Mouse (Mus musculus) intestine, embryonic 16.5 days (tissue): ENCODE data around the gene Stx19. TPM values are rescaled to one million over a fixed set of nuclear protein-coding genes. Genes with fewer than 3 reads are reported as not detected.

Experiments
- ATAC-seq: fragments of 200-750 bp; cut with Nextera tagmentation; 2 replicates; pipeline ENCODE4 v1.8.0; 2017; ENCODE audit warnings: moderate TSS enrichment, moderate library complexity
- H3K27ac ChIP-seq: fragments of 300-500 bp; sonication (generic); 2 replicates; pipeline ENCODE4 v1.5.1; 2014; ENCODE audit warnings: mild to moderate bottlenecking, low read length
- H3K27me3 ChIP-seq: fragments of 300-500 bp; sonication (generic); replicated peaks from 2 replicates; pipeline ENCODE4 v1.6.1; 2014; ENCODE audit warnings: low read length, control low read depth, mixed read lengths; ENCODE audit not compliant: control insufficient read depth, insufficient read depth
- H3K36me3 ChIP-seq: fragments of 300-500 bp; sonication (generic); 2 replicates; pipeline ENCODE4 v1.6.1; 2014; ENCODE audit warnings: low read length, control low read depth; ENCODE audit not compliant: control insufficient read depth, insufficient read depth
- H3K4me1 ChIP-seq: fragments of 300-500 bp; sonication (generic); 2 replicates; pipeline ENCODE4 v1.6.1; 2014; ENCODE audit warnings: low read length, control low read depth, mixed read lengths; ENCODE audit not compliant: control insufficient read depth, insufficient read depth
- H3K4me2 ChIP-seq: fragments of 300-500 bp; sonication (generic); 2 replicates; pipeline ENCODE4 v1.6.1; 2014; ENCODE audit warnings: low read depth, low read length, control low read depth
- H3K4me3 ChIP-seq: fragments of 300-500 bp; sonication (generic); 2 replicates; pipeline ENCODE4 v1.5.1; 2014; ENCODE audit warnings: mild to moderate bottlenecking, low read length
- H3K9ac ChIP-seq: fragments of 300-500 bp; sonication (generic); 2 replicates; pipeline ENCODE4 v1.6.1; 2014; ENCODE audit warnings: low read depth, low read length
- H3K9me3 ChIP-seq: fragments of 300-500 bp; sonication (generic); 2 replicates; pipeline ENCODE4 v1.6.1; 2016; ENCODE audit warnings: low read length, control low read depth; ENCODE audit not compliant: control insufficient read depth
- WGBS: fragments of 180-500 bp; shearing (Covaris S2); extraction: QIAGEN DNeasy Blood & Tissue Kit; methylation state at CpG from one replicate; pipeline ENCODE4 v1.1.7; 2014; 5-methylcytosine and 5-hydroxymethylcytosine counted together
- microRNA-seq: library from miRNA; unstranded; fragments of <30 nt; microRNA quantifications from one replicate; pipeline ENCODE4, GENCODE M21; 2016
- polyA plus RNA-seq: library from polyadenylated mRNA; unstranded; fragments of >200 nt; fragmentation: Nextera tagmentation; extraction: Ambion mirVana; gene quantifications from 2 replicates; pipeline ENCODE4 v1.2.1, GENCODE M21; 2015

Gene Stx19
- polyA plus RNA-seq, 1 experiment from 2014 or later = 0.45 TPM

DNA sequence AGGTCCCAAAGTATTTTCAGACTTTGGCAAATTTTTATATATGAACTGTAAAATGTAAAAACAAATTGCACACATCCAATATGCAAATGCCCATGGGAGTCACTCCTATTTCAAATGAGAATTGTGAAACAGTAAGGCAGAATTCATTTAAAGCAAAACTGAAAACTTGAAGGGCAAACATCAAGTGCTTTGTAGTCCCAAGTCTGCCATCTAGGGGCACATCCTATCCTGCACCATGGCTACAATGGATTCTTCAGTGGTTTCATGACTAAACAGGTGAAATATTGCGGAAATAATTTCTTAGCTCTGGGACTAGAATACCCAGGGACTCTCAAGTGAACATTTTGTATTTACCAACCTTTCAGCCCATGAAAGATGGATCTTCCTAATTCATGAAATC lies 43.5 kb downstream of the Stx19 start:
- Histone ChIP-seq H3K9me3 (no peaks in the 10 kb centered on the region), H3K9ac (no peak overlapping the region), H3K27ac (no peak overlapping the region), H3K27me3 (no peaks in the 10 kb centered on the region), H3K4me2 (no peak overlapping the region), H3K4me1 (no peaks in the 10 kb centered on the region), H3K4me3 (no peak overlapping the region), H3K36me3 (no peaks in the 10 kb centered on the region)
- ATAC-seq = no peak
- WGBS = 92% methylated on average over 1 of the region's 1 CpGs

DNA sequence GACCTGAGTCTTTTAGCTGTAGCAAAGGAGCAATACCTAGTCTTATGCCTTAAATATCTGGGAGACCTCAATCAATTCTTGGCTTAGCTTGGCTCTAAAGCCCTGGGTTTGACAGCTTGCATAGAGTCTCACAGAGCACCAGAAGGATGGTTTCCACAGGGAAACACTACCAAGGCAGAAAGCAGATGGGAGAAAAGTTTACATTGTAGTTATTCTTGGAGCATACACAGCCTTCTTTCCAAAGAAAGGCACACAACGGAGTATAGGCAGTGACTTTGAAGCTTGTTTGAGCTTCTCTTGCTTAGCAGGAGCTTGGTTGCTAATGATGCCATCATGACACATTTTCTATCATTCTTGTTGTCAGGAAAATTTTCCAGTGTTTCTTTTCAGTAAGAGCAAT lies 45.7 kb downstream of the Stx19 start:
- 65% methylated on average over 1 of the region's 1 CpGs for WGBS

DNA sequence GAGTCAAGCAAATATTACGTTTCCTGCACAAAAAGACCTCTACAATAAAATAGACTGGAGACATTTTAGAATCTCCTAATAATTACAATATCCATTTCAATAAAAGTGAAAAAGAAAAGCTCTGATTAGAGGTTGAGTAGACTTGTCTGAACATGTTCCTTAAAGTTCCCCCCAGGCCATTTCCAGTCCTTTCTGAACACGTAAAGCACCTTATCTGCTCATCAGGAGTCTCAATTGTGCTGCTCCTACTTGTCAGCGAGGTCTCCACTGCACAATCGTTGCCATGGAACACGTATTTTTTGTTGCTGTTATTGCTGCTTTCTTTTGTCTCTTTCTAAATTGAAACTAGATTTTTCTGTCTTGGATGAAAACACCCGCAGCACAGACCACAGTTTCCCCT lies 47.0 kb downstream of the Stx19 start:
- Histone ChIP-seq H3K27ac (no peak overlapping the region), H3K4me3 (no peak overlapping the region), H3K9me3 (no peaks in the 10 kb centered on the region), H3K9ac (no peak overlapping the region), H3K36me3 (no peaks in the 10 kb centered on the region), H3K4me1 (no peaks in the 10 kb centered on the region), H3K4me2 (no peak overlapping the region), H3K27me3 (no peaks in the 10 kb centered on the region)
- ATAC-seq = no peak
- 78% methylated on average over 6 of the region's 6 CpGs for WGBS

More for the DNA sequence above, 45.7 kb downstream of the Stx19 start:
- H3K4me2 ChIP-seq = no peak overlapping the region
- no peak for ATAC-seq
- no peaks in the 10 kb centered on the region for H3K36me3 ChIP-seq
- H3K9ac ChIP-seq = no peak overlapping the region
- H3K4me1 ChIP-seq = no peaks in the 10 kb centered on the region
- H3K4me3 ChIP-seq = no peak overlapping the region
- no peak overlapping the region for H3K27ac ChIP-seq
- H3K27me3 ChIP-seq = no peaks in the 10 kb centered on the region
- no peaks in the 10 kb centered on the region for H3K9me3 ChIP-seq

DNA sequence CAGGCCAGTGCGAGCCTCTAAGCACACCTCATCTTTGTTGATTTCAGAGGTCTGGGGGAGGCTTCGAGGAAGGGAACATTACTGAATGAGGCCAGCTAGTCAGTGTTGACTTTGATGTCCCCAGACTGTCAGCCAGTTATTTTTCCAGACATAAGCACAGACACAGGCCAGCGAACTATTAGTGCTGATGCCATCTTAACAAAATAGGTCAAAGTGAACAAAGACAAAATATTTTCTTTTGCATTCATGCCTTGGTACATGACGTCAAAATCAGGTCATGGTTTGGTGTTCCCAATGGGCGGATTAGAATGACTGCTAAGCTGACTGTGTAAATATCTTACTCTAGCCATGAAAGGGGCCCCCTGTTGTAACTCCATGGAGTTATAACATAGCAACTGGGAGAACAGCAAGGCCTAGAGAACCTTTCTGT lies 58.2 kb downstream of the Stx19 start:
- no peaks in the 10 kb centered on the region for H3K36me3 ChIP-seq
- ATAC-seq = no peak

DNA sequence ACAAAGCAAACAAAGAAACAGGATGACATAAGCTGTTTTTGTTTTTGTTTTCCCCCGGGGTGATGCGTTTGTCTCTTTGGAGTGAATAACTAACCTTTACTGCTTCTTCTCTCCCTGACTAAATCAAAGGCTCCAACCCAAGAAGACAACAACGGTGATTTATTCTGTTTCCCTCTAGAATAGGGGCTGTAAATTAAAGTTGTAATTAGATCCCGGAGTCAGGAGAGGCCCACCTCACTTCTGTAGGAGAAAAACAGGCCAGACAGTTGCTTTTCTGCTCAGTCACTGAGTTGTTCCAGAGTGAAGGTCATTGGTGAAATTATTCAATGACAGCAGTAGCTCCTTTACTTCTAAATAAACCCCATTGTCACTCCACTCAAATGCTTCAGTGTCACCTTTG lies 58.7 kb downstream of the Stx19 start:
- no peak overlapping the region for H3K27ac ChIP-seq
- no peaks in the 10 kb centered on the region for H3K36me3 ChIP-seq
- H3K9ac ChIP-seq = no peak overlapping the region
- no peak for ATAC-seq
- 45% methylated on average over 4 of the region's 4 CpGs for WGBS
- H3K4me2 ChIP-seq = no peak overlapping the region
- no peaks in the 10 kb centered on the region for H3K9me3 ChIP-seq
- H3K27me3 ChIP-seq = no peaks in the 10 kb centered on the region
- no peak overlapping the region for H3K4me3 ChIP-seq
- H3K4me1 ChIP-seq = no peaks in the 10 kb centered on the region

More for the DNA sequence above, 58.2 kb downstream of the Stx19 start:
- H3K4me2 ChIP-seq = no peak overlapping the region
- H3K9ac ChIP-seq = no peak overlapping the region
- no peaks in the 10 kb centered on the region for H3K9me3 ChIP-seq
- 69% methylated on average over 5 of the region's 5 CpGs for WGBS
- H3K4me1 ChIP-seq = no peaks in the 10 kb centered on the region
- no peak overlapping the region for H3K4me3 ChIP-seq
- no peaks in the 10 kb centered on the region for H3K27me3 ChIP-seq
- no peak overlapping the region for H3K27ac ChIP-seq

Small RNA genes within 50 kb of the gene (microRNA-seq; reads per million reads assigned to microRNA genes)
- not detected for gene Gm25986

Other genes starting within 250 kb of the Stx19 start
- 8.8 and 11.0 TPM in 2 replicates for gene Nsun3, start 27.9 kb upstream of the Stx19 start, polyA plus RNA-seq
- 11.4 and 11.8 TPM in 2 replicates for gene Arl13b, start 32.4 kb downstream of the Stx19 start, polyA plus RNA-seq
- gene Pros1, start 39.6 kb downstream of the Stx19 start, polyA plus RNA-seq = 28.9 and 30.2 TPM in 2 replicates